Mouse (Mus musculus): ENCODE data around the gene Hcrt. TPM values are rescaled to one million over a fixed set of nuclear protein-coding genes. Genes with fewer than 3 reads are reported as not detected.

The Hcrt gene
- polyA plus RNA-seq, 1 experiment from 2014 or later = not detected

DNA sequence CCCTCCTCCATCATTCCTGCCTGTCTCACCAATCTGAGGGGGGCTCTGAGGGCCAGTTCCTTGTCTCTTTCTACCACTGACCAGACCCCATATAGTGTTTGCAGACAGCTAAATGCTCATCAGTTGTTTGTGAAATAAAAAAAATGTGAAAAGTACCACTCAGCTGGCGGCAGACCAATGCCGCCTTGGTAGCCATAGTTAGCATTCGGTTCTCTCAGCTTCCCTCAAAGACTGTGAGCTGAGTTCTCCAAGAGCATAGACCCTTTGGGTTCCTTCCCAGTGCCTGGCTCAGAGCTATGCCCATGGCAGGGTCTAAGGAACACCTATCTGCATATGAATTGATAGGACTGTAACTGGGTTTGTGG, 8.1 kb downstream of the Hcrt start:
- Histone ChIP-seq H3K27me3 (ENCODE audit: control insufficient read depth, insufficient read depth, low read length) (peaks cover 40% of the 10 kb centered on the region), H3K4me1 (ENCODE audit: control insufficient read depth in 2 of 2, insufficient read depth in 2 of 2, low read length in 2 of 2) (peaks cover 0 to 3% of the 10 kb centered on the region in 2 experiments; a peak in 2 of 4 replicates)
- WGBS = 80% methylated on average over 3 of the region's 3 CpGs

DNA sequence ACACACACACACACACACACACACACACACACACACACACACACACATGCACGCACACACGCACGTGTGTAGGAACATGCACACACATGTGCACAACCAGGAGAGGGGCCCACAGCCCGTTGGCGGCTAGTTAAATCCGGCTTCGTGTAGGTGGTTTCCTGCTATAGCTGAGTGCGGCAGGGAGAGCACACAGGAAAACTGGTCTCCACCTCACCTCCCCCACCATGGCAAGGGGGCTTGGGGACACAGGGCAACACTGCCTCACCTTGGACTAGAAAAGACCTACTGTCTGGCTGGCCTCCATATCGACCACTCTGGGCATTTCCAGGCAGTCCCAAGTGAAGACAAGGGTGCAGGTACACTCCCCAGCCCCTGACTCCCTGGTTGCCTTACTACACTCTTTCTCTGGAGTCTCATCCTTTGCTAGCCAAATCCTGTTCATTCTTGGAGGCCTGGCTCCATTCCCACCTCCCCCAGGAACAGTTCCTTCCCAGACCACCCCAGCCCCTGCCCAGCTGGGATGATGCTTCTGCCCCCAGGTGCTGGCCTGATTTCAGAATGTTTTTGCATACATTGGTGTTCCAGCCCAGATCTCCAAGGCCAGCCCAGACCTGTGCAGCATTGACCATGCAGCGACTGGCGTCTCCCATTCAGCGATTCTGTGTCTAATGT, 8.6 kb downstream of the Hcrt start:
- Histone ChIP-seq H3K9ac (ENCODE audit: low read length) (no peak overlapping the region), H3K9me3 (ENCODE audit: control insufficient read depth, low read length) (no peaks in the 10 kb centered on the region), H3K36me3 (ENCODE audit: control insufficient read depth, insufficient read depth, low read length) (no peaks in the 10 kb centered on the region), H3K4me2 (ENCODE audit: low read length) (no peak overlapping the region), H3K4me1 (ENCODE audit: control insufficient read depth in 2 of 2, insufficient read depth in 2 of 2, low read length in 2 of 2) (no peaks in the 10 kb centered on the region; a peak in 1 of 4 replicates), H3K27ac (replicated peaks in 1 of 2; ENCODE audit: control insufficient read depth in 1 of 2, insufficient read depth in 1 of 2, low read depth in 2 of 2, low read length in 2 of 2) (no peak overlapping the region), H3K27me3 (ENCODE audit: control insufficient read depth, insufficient read depth, low read length) (peaks cover 40% of the 10 kb centered on the region), H3K4me3 (ENCODE audit: control insufficient read depth in 1 of 2, insufficient read depth in 1 of 2, low read depth in 1 of 2, low read length in 2 of 2) (no peak overlapping the region)
- WGBS = 75% methylated on average over 12 of the region's 12 CpGs
- ATAC-seq (ENCODE audit: insufficient number of reproducible peaks, insufficient read depth, low FRiP score, low read depth) = no peak

More for the DNA sequence above, 8.1 kb downstream of the Hcrt start:
- no peak overlapping the region for H3K9ac ChIP-seq (ENCODE audit: low read length)
- H3K27ac ChIP-seq (replicated peaks in 1 of 2; ENCODE audit: control insufficient read depth in 1 of 2, insufficient read depth in 1 of 2, low read depth in 2 of 2, low read length in 2 of 2) = no peak overlapping the region
- no peak overlapping the region for H3K4me3 ChIP-seq (ENCODE audit: control insufficient read depth in 1 of 2, insufficient read depth in 1 of 2, low read depth in 1 of 2, low read length in 2 of 2)
- no peaks in the 10 kb centered on the region for H3K36me3 ChIP-seq (ENCODE audit: control insufficient read depth, insufficient read depth, low read length)
- no peak overlapping the region for H3K4me2 ChIP-seq (ENCODE audit: low read length)
- ATAC-seq (ENCODE audit: insufficient number of reproducible peaks, insufficient read depth, low FRiP score, low read depth) = no peak
- no peaks in the 10 kb centered on the region for H3K9me3 ChIP-seq (ENCODE audit: control insufficient read depth, low read length)

DNA sequence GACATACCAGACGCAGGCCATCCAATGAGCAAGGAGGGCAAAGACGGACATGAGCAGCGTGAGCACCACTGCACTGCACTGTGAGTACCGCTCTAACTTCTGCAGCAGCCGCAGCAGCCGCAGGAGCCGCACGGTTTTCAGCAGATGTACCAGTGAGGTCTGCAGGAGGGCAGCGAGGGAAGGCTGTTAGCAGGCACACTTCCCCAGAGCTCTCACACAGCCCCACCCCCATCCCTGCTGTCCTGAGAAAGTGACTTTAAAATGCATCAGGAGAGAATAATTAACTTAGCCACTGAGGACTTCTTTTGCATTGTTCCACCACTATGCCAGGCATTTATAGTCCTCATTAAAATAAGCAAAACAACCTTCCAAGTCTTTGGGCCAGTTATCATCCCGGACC, 10.4 kb downstream of the Hcrt start:
- H3K4me1 ChIP-seq (ENCODE audit: control insufficient read depth in 2 of 2, insufficient read depth in 2 of 2, low read length in 2 of 2) = no peaks in the 10 kb centered on the region
- no peak overlapping the region for H3K9ac ChIP-seq (ENCODE audit: low read length)
- H3K27ac ChIP-seq (replicated peaks in 1 of 2; ENCODE audit: control insufficient read depth in 1 of 2, insufficient read depth in 1 of 2, low read depth in 2 of 2, low read length in 2 of 2) = no peak overlapping the region
- no peaks in the 10 kb centered on the region for H3K36me3 ChIP-seq (ENCODE audit: control insufficient read depth, insufficient read depth, low read length)
- 34% methylated on average over 10 of the region's 10 CpGs for WGBS
- no peak for ATAC-seq (ENCODE audit: insufficient number of reproducible peaks, insufficient read depth, low FRiP score, low read depth)
- H3K4me2 ChIP-seq (ENCODE audit: low read length) = no peak overlapping the region
- peaks cover 39% of the 10 kb centered on the region for H3K27me3 ChIP-seq (ENCODE audit: control insufficient read depth, insufficient read depth, low read length)
- no peak overlapping the region for H3K4me3 ChIP-seq (ENCODE audit: control insufficient read depth in 1 of 2, insufficient read depth in 1 of 2, low read depth in 1 of 2, low read length in 2 of 2)
- no peaks in the 10 kb centered on the region for H3K9me3 ChIP-seq (ENCODE audit: control insufficient read depth, low read length)

DNA sequence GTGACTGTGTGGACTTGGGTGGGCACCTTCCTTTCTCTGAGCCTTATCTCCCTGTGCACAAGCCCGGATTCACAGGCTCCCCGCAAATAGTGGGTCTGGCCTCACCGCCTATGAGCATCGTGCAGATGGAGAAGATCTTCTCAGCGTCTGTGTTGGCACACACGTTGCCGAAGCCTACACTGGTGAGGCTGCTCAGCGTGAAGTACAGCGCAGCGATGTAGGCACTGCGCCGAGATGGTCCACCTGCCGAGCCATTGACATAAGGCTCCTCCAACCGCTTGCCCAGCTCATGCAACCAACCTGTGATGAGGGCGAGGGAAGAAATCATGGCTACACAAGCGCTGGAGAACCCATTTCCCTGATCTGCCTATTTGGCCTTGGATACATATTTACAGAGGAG, 12.6 kb downstream of the Hcrt start:
- 79% methylated on average over 16 of the region's 16 CpGs for WGBS
- Histone ChIP-seq H3K9ac (ENCODE audit: low read length) (no peak overlapping the region), H3K4me2 (ENCODE audit: low read length) (no peak overlapping the region), H3K27ac (replicated peaks in 1 of 2; ENCODE audit: control insufficient read depth in 1 of 2, insufficient read depth in 1 of 2, low read depth in 2 of 2, low read length in 2 of 2) (no peak overlapping the region), H3K36me3 (ENCODE audit: control insufficient read depth, insufficient read depth, low read length) (no peaks in the 10 kb centered on the region), H3K4me3 (ENCODE audit: control insufficient read depth in 1 of 2, insufficient read depth in 1 of 2, low read depth in 1 of 2, low read length in 2 of 2) (no peak overlapping the region), H3K4me1 (ENCODE audit: control insufficient read depth in 2 of 2, insufficient read depth in 2 of 2, low read length in 2 of 2) (no peaks in the 10 kb centered on the region), H3K27me3 (ENCODE audit: control insufficient read depth, insufficient read depth, low read length) (peaks cover 44% of the 10 kb centered on the region), H3K9me3 (ENCODE audit: control insufficient read depth, low read length) (no peaks in the 10 kb centered on the region)
- ATAC-seq (ENCODE audit: insufficient number of reproducible peaks, insufficient read depth, low FRiP score, low read depth) = no peak

DNA sequence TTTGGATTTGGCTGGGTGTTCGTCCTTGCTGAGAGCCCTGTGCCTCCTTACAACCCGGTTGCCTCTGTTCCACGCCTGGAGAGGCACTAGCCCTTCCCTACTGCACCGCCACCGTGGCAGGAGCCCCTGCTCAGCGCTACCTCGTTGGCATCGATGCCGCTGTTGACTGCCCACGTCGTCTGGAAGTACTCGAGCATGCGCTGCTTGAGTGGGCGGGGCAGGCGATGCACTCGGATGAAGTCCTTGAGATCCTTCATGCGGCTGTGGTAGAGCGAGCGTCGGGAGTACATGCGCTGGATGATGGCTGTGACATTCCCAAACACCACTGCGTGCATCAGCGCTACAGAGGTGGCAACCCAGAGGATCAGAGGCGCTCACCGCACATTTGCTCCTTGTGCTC, 13.3 kb downstream of the Hcrt start:
- H3K9me3 ChIP-seq (ENCODE audit: control insufficient read depth, low read length) = no peaks in the 10 kb centered on the region
- no peak overlapping the region for H3K9ac ChIP-seq (ENCODE audit: low read length)
- peaks cover 44% of the 10 kb centered on the region for H3K27me3 ChIP-seq (ENCODE audit: control insufficient read depth, insufficient read depth, low read length)
- no peak for ATAC-seq (ENCODE audit: insufficient number of reproducible peaks, insufficient read depth, low FRiP score, low read depth)
- H3K4me3 ChIP-seq (ENCODE audit: control insufficient read depth in 1 of 2, insufficient read depth in 1 of 2, low read depth in 1 of 2, low read length in 2 of 2) = no peak overlapping the region
- WGBS = 26% methylated on average over 25 of the region's 25 CpGs
- no peaks in the 10 kb centered on the region for H3K4me1 ChIP-seq (ENCODE audit: control insufficient read depth in 2 of 2, insufficient read depth in 2 of 2, low read length in 2 of 2)
- no peak overlapping the region for H3K27ac ChIP-seq (replicated peaks in 1 of 2; ENCODE audit: control insufficient read depth in 1 of 2, insufficient read depth in 1 of 2, low read depth in 2 of 2, low read length in 2 of 2)
- no peak overlapping the region for H3K4me2 ChIP-seq (ENCODE audit: low read length)
- H3K36me3 ChIP-seq (ENCODE audit: control insufficient read depth, insufficient read depth, low read length) = no peaks in the 10 kb centered on the region

DNA sequence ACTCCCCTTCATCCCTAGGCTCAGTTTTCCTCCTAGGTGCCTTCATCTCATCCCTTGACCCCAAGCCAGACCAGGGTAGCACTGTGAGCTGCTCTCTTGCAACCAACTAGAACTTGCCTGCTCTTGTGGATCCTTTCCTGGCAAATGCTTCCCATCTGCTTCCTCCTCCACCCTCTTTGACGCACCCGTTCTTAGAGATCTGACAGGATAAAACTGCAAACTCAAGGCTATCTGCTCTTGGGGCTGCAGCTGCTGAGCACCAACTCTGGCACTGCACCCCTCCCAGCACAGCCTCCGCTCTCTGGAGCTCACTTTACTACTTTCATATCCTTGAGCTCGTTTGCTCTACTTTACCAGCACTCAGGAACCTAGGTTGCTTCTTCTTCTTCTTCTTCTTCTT, 14.1 kb downstream of the Hcrt start:
- peaks cover 44% of the 10 kb centered on the region for H3K27me3 ChIP-seq (ENCODE audit: control insufficient read depth, insufficient read depth, low read length)
- no peaks in the 10 kb centered on the region for H3K4me1 ChIP-seq (ENCODE audit: control insufficient read depth in 2 of 2, insufficient read depth in 2 of 2, low read length in 2 of 2)

DNA sequence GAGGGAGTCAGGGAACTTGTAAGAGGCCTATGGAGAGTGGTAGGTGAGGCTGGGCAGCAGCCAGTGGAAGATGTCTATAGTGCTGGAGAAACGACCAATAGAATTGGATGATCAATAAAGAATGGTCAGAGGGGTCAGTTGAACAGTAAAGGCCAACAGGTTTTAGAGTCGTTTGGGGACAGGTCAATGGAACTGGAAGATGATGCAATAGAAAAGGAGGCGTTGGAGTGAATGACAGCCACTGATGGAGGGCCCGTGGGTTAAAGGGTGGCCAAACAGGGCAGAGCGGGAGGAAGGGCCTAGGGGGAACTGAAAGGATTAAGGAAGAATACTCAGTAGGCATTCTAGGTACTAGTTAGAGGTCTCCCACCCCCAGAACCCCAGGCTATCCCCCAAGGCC, 15.6 kb downstream of the Hcrt start:
- Histone ChIP-seq H3K4me2 (ENCODE audit: low read length) (no peak overlapping the region), H3K36me3 (ENCODE audit: control insufficient read depth, insufficient read depth, low read length) (no peaks in the 10 kb centered on the region), H3K4me3 (ENCODE audit: control insufficient read depth in 1 of 2, insufficient read depth in 1 of 2, low read depth in 1 of 2, low read length in 2 of 2) (no peak overlapping the region), H3K27ac (replicated peaks in 1 of 2; ENCODE audit: control insufficient read depth in 1 of 2, insufficient read depth in 1 of 2, low read depth in 2 of 2, low read length in 2 of 2) (no peak overlapping the region), H3K9me3 (ENCODE audit: control insufficient read depth, low read length) (no peaks in the 10 kb centered on the region), H3K27me3 (ENCODE audit: control insufficient read depth, insufficient read depth, low read length) (peaks cover 36% of the 10 kb centered on the region), H3K4me1 (ENCODE audit: control insufficient read depth in 2 of 2, insufficient read depth in 2 of 2, low read length in 2 of 2) (no peaks in the 10 kb centered on the region), H3K9ac (ENCODE audit: low read length) (no peak overlapping the region)
- ATAC-seq (ENCODE audit: insufficient number of reproducible peaks, insufficient read depth, low FRiP score, low read depth) = no peak
- 59% methylated on average over 5 of the region's 5 CpGs for WGBS

More for the DNA sequence above, 14.1 kb downstream of the Hcrt start:
- H3K4me3 ChIP-seq (ENCODE audit: control insufficient read depth in 1 of 2, insufficient read depth in 1 of 2, low read depth in 1 of 2, low read length in 2 of 2) = no peak overlapping the region
- no peak overlapping the region for H3K9ac ChIP-seq (ENCODE audit: low read length)
- WGBS = 68% methylated on average over 4 of the region's 4 CpGs
- ATAC-seq (ENCODE audit: insufficient number of reproducible peaks, insufficient read depth, low FRiP score, low read depth) = no peak
- H3K4me2 ChIP-seq (ENCODE audit: low read length) = no peak overlapping the region
- no peaks in the 10 kb centered on the region for H3K9me3 ChIP-seq (ENCODE audit: control insufficient read depth, low read length)
- no peak overlapping the region for H3K27ac ChIP-seq (replicated peaks in 1 of 2; ENCODE audit: control insufficient read depth in 1 of 2, insufficient read depth in 1 of 2, low read depth in 2 of 2, low read length in 2 of 2)
- H3K36me3 ChIP-seq (ENCODE audit: control insufficient read depth, insufficient read depth, low read length) = no peaks in the 10 kb centered on the region

DNA sequence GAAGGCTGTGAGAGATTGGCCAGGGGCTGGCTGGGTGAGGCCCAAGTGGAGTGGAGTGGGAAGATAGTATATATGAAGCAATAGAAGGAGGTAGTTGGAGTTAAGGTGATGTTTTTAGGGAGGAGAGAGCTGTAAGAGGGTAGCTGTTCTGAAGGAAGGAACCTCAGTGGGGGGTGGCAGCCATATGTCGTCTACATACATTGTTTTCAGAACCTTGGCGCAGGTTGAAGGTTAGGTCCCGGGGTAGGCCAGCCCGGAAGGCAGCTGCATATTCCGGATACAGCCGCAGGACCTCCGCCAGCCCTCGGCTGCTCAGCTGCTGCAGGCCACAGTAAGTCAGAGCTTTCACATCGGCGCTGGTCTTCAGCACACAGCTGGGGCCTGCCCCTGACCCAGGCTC, 16.2 kb downstream of the Hcrt start:
- Histone ChIP-seq H3K4me2 (ENCODE audit: low read length) (no peak overlapping the region), H3K9ac (ENCODE audit: low read length) (no peak overlapping the region), H3K4me3 (ENCODE audit: control insufficient read depth in 1 of 2, insufficient read depth in 1 of 2, low read depth in 1 of 2, low read length in 2 of 2) (no peak overlapping the region), H3K27me3 (ENCODE audit: control insufficient read depth, insufficient read depth, low read length) (peaks cover 35% of the 10 kb centered on the region), H3K4me1 (ENCODE audit: control insufficient read depth in 2 of 2, insufficient read depth in 2 of 2, low read length in 2 of 2) (no peaks in the 10 kb centered on the region), H3K9me3 (ENCODE audit: control insufficient read depth, low read length) (no peaks in the 10 kb centered on the region), H3K36me3 (ENCODE audit: control insufficient read depth, insufficient read depth, low read length) (no peaks in the 10 kb centered on the region), H3K27ac (replicated peaks in 1 of 2; ENCODE audit: control insufficient read depth in 1 of 2, insufficient read depth in 1 of 2, low read depth in 2 of 2, low read length in 2 of 2) (no peak overlapping the region)
- 77% methylated on average over 10 of the region's 10 CpGs for WGBS
- no peak for ATAC-seq (ENCODE audit: insufficient number of reproducible peaks, insufficient read depth, low FRiP score, low read depth)

All from heart, embryonic 14.5 days (tissue).